Mouse (Mus musculus) lung, embryonic 14.5 days (tissue): ENCODE data around the gene Dynlrb2. TPM values are rescaled to one million over a fixed set of nuclear protein-coding genes. Genes with fewer than 3 reads are reported as not detected.
A peak's percentile ranks its signal among the peaks of the same experiment; 100 is the strongest.

Experiments used
- ATAC-seq: fragments of 200-750 bp; cut with Nextera tagmentation; 2 replicates; pipeline ENCODE4 v1.8.0; 2017; ENCODE audit warnings: mild to moderate bottlenecking, moderate TSS enrichment, moderate library complexity; ENCODE audit not compliant: insufficient read depth
- DNase-seq: peaks from one replicate; pipeline ENCODE4 v3.0.0-alpha.2; 2015
- H3K27ac ChIP-seq: fragments of 300-500 bp; sonication (generic); 2 replicates; pipeline ENCODE4 v1.5.1; 2014; ENCODE audit warnings: low read depth, mild to moderate bottlenecking, moderate library complexity
- H3K27me3 ChIP-seq: fragments of 300-500 bp; sonication (generic); 2 replicates; pipeline ENCODE4 v1.6.1; 2014; ENCODE audit warnings: low read length, control low read depth; ENCODE audit not compliant: insufficient read depth
- H3K36me3 ChIP-seq: fragments of 300-500 bp; sonication (generic); 2 replicates; pipeline ENCODE4 v1.6.1; 2014; ENCODE audit warnings: control low read depth; ENCODE audit not compliant: insufficient read depth
- H3K4me1 ChIP-seq: fragments of 300-500 bp; sonication (generic); 2 replicates; pipeline ENCODE4 v1.6.1; 2014; ENCODE audit warnings: antibody characterized with exemption, control low read depth; ENCODE audit not compliant: insufficient read depth
- H3K4me2 ChIP-seq: fragments of 300-500 bp; sonication (generic); 2 replicates; pipeline ENCODE4 v1.6.1; 2014; ENCODE audit warnings: mild to moderate bottlenecking
- H3K4me3 ChIP-seq: fragments of 300-500 bp; sonication (generic); 2 replicates; pipeline ENCODE4 v1.5.1; 2014; ENCODE audit warnings: low read depth, low read length
- H3K9ac ChIP-seq: fragments of 300-500 bp; sonication (generic); 2 replicates; pipeline ENCODE4 v1.6.1; 2014
- H3K9me3 ChIP-seq: fragments of 300-500 bp; sonication (generic); 2 replicates; pipeline ENCODE4 v1.6.1; 2016; ENCODE audit warnings: low read depth, low read length, control low read depth
- CTCF ChIP-seq: IDR thresholded peaks from 2 replicates; pipeline ENCODE4 v1.5.1; 2016; ENCODE audit warnings: antibody characterized with exemption, low read depth
- WGBS: fragments of 180-500 bp; shearing (Covaris S2); extraction: QIAGEN DNeasy Blood & Tissue Kit; methylation state at CpG from one replicate; pipeline ENCODE4 v1.1.7; 2014; 5-methylcytosine and 5-hydroxymethylcytosine counted together
- polyA plus RNA-seq: library from polyadenylated mRNA; unstranded; fragments of >200 nt; fragmentation: Nextera tagmentation; extraction: Ambion mirVana; gene quantifications from 2 replicates; pipeline ENCODE4 v1.2.1, GENCODE M21; 2014

The Dynlrb2 gene
- polyA plus RNA-seq, 1 experiment from 2014 or later, result 1.3 TPM

DNA sequence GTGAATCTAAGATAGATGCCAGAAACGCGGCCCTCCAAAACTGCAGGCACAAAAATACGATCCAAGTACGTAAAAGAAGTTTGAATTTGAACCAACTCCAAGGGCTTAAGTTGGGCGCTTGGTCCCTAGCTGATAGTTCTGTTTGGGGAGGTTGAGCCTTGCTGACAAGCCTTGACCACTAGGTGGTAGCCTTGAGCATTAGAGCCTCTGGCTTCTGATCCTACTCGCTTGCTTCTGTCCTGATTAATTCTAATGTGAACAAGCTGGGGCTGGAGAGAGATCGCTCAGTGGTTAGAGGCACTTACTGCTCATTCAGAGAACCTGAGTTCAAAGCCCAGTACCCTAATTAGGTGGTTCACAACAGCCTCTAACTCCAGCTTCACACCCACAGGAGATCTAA is 23.9 kb upstream of the Dynlrb2 start:
- H3K36me3 ChIP-seq, result no peaks in the 10 kb centered on the region
- no peak overlapping the region for H3K4me2 ChIP-seq
- DNase-seq (peak; percentile 93), ATAC-seq (peak; percentile 63; the same call in 1 of the 2 replicates)
- H3K9me3 ChIP-seq, result no peaks in the 10 kb centered on the region
- H3K9ac ChIP-seq, result no peak overlapping the region
- H3K27me3 ChIP-seq, result no peaks in the 10 kb centered on the region
- TF ChIP-seq CTCF, result peak; percentile 87
- H3K4me3 ChIP-seq, result no peak overlapping the region
- H3K27ac ChIP-seq, result no peak overlapping the region
- no peaks in the 10 kb centered on the region for H3K4me1 ChIP-seq
- 15% methylated on average over 7 of the region's 7 CpGs for WGBS

DNA sequence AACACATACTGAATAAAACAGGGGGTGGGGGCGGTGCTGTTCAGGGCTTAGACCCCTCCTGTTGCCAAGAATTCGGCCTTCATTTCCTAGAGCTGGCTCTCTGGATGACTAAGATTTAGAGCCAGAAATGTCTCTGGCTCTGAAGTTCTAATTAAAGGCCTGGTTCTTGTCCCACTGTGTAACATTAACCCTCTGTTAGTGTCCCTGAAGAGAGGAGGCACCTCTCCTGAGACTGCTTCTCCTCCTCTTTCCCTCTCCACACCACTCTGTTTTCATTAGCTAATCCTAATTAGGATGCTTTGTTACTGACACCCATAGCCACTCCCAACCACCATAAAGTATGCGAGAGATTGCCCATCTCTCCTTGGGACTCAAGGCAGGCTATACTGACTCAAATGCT is 22.0 kb upstream of the Dynlrb2 start:
- ATAC-seq (no peak), DNase-seq (no peak)
- H3K9ac ChIP-seq, result no peak overlapping the region
- no peak overlapping the region for H3K27ac ChIP-seq
- no peaks in the 10 kb centered on the region for H3K27me3 ChIP-seq
- no peak overlapping the region for H3K4me3 ChIP-seq
- no peak for TF ChIP-seq CTCF
- no peaks in the 10 kb centered on the region for H3K4me1 ChIP-seq
- no peaks in the 10 kb centered on the region for H3K36me3 ChIP-seq
- H3K4me2 ChIP-seq, result no peak overlapping the region
- 52% methylated on average over 3 of the region's 3 CpGs for WGBS
- H3K9me3 ChIP-seq, result no peaks in the 10 kb centered on the region

DNA sequence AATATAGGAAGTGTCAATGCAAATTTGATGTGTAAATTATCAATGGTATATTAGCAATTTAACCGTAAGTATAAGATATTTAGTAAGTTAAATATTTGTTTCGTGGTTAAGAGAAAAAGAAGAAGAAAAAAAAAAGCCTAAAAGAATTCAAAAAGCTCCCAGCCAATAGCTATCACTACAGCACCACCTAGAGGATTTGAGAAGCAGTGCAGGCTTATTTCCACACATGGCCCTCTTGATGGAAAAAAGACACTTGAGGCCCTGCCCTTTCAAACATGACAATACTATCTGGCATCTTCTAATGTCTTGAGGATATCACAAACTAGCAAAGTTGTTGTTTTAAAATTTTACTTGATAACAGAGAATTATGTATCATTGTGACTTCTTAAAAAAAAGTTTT is 20.7 kb upstream of the Dynlrb2 start:
- TF ChIP-seq CTCF, result peak; percentile 79
- no peak for ATAC-seq
- 2% methylated on average over 2 of the region's 2 CpGs for WGBS

DNA sequence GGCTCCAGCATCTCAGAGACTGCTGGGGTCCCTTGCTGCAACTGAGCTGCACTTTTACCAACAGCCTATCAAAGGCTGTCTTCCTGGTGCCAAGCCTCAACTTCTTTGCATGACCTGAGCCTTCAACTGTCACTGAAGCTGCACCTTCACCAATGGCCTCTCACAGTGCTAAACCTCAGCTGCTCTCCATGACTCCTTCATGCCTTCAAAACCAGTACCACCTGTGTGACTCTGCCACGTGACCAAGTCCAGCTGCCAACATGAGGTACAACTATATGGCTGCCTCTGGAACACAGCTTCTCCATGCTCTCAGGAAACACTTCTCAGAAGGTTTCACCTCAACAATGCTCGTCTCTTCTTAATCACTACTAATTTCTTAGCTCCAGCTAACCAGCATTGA is 16.2 kb upstream of the Dynlrb2 start:
- no peaks in the 10 kb centered on the region for H3K9me3 ChIP-seq
- TF ChIP-seq CTCF, result no peak
- no peaks in the 10 kb centered on the region for H3K27me3 ChIP-seq
- H3K4me3 ChIP-seq, result no peak overlapping the region
- ATAC-seq (no peak), DNase-seq (no peak)
- H3K4me1 ChIP-seq, result no peaks in the 10 kb centered on the region
- H3K9ac ChIP-seq, result no peak overlapping the region
- no peaks in the 10 kb centered on the region for H3K36me3 ChIP-seq
- no peak overlapping the region for H3K4me2 ChIP-seq
- H3K27ac ChIP-seq, result no peak overlapping the region
- 81% methylated on average over 2 of the region's 2 CpGs for WGBS

More for the DNA sequence above, 20.7 kb upstream of the Dynlrb2 start:
- H3K27me3 ChIP-seq, result no peaks in the 10 kb centered on the region
- H3K27ac ChIP-seq, result no peak overlapping the region
- H3K9me3 ChIP-seq, result no peaks in the 10 kb centered on the region
- H3K4me1 ChIP-seq, result no peaks in the 10 kb centered on the region
- no peak overlapping the region for H3K9ac ChIP-seq
- no peak overlapping the region for H3K4me2 ChIP-seq
- no peaks in the 10 kb centered on the region for H3K36me3 ChIP-seq
- peak; percentile 91 for DNase-seq
- no peak overlapping the region for H3K4me3 ChIP-seq

DNA sequence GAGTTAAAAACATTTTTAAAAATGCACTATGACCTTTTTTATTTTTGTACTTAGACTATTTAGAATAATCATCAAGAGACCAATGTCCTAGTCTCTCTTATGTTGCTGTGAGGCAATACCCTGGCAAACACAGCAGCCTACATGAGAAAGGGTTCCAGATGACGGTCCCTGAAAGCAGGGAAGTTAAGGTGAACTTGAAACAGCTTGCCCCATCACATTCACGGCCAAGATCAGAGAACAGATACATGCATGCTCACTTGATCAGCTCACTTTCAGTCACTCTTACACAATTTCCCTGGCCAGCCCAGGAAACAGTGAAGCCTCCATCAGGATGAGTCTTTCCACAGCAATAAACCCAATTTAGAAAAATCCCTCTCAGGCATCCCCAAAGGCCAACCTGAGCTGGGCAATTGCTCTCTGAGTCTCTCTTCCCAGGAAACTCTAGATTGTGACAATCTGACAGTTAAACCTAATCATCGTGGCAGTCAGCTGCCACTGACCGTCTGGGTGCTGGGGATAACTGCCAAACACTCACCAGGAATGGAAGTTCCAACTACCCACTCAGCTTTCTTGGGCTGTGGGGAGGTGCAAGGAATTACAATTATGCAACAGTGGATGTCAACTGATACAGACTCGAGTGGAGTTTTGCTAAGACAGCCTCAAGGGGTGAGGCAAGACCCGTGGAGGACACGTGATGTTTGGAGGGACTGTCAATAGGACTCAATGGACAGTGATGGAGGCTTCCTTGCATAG is 4.5 kb upstream of the Dynlrb2 start:
- H3K9ac ChIP-seq, result no peak overlapping the region
- 70% methylated on average over 7 of the region's 7 CpGs for WGBS
- TF ChIP-seq CTCF, result no peak
- no peaks in the 10 kb centered on the region for H3K9me3 ChIP-seq
- no peak overlapping the region for H3K4me2 ChIP-seq
- DNase-seq, result no peak
- no peak overlapping the region for H3K4me3 ChIP-seq
- H3K4me1 ChIP-seq, result 0 out of 2 replicates have a peak, but pooled peaks cover 2% of the 10 kb centered on the region
- H3K27ac ChIP-seq, result no peak overlapping the region
- H3K36me3 ChIP-seq, result no peaks in the 10 kb centered on the region
- H3K27me3 ChIP-seq, result no peaks in the 10 kb centered on the region
- no peak for ATAC-seq

DNA sequence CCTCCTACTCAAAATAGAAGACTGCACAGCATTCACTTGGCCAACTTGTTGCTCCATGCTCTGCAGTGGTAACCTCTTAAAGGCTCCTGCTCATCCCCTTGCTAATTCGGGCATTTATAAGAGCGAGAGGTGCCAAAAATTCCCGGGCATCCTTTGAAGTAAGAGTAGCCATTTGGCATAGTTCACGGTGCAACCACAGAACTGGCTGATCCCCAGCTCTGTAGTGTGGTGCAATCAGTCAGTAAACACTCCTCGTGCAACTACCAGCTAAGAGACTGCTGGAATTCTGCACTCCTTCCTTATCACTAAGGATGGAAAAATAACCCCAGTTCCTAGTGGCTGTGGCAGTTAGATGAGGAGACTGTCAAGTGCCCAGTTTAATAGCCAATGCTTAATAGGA is 3.9 kb downstream of the Dynlrb2 start:
- Histone ChIP-seq H3K27ac (no peak overlapping the region), H3K4me1 (0 out of 2 replicates have a peak, but pooled peaks cover 2% of the 10 kb centered on the region), H3K4me3 (no peak overlapping the region), H3K27me3 (no peaks in the 10 kb centered on the region), H3K9ac (no peak overlapping the region), H3K9me3 (no peaks in the 10 kb centered on the region), H3K36me3 (no peaks in the 10 kb centered on the region), H3K4me2 (no peak overlapping the region)
- ATAC-seq (0 out of 2 replicates have a peak, but pooled peaks have one; percentile 44), DNase-seq (peak; percentile 48)
- TF ChIP-seq CTCF, result no peak
- 37% methylated on average over 5 of the region's 5 CpGs for WGBS

DNA sequence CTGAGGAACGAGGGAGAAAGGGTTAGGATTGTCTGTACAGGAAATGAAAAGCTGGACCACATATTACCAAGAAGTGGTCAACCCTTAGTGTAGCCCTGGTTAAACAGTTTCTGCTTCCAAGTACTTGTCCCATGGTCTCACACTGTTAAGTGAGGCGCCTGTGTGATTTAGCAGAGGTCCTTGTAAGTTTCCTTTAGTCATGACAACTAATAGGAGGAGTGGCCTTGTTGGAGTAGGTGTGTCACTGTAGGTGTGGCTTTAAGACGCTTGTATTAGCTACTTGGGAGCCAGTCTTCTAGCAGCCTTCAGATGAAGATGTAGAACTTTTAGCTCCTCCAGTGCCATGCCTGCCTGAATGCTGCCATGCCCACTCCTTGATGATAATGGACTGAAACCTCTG is 4.5 kb downstream of the Dynlrb2 start:
- H3K36me3 ChIP-seq, result no peaks in the 10 kb centered on the region
- no peak overlapping the region for H3K4me3 ChIP-seq
- WGBS, result 49% methylated on average over 3 of the region's 3 CpGs
- H3K27ac ChIP-seq, result no peak overlapping the region
- H3K4me1 ChIP-seq, result 0 out of 2 replicates have a peak, but pooled peaks cover 2% of the 10 kb centered on the region
- no peak for TF ChIP-seq CTCF
- no peak; the same call in 1 of the 2 replicates for ATAC-seq
- H3K4me2 ChIP-seq, result no peak overlapping the region
- H3K9ac ChIP-seq, result no peak overlapping the region
- H3K27me3 ChIP-seq, result no peaks in the 10 kb centered on the region
- no peaks in the 10 kb centered on the region for H3K9me3 ChIP-seq
- peak; percentile 15 for DNase-seq
